Mouse (Mus musculus) hindbrain, postnatal 0 days (tissue): ENCODE data around the gene Psrc1. TPM values are rescaled to one million over a fixed set of nuclear protein-coding genes. Genes with fewer than 3 reads are reported as not detected.

Source experiments
- ATAC-seq: fragments of 200-750 bp; cut with Nextera tagmentation; 2 replicates; pipeline ENCODE4 v1.8.0; 2017; ENCODE audit warnings: mild to moderate bottlenecking, moderate TSS enrichment, moderate library complexity
- DNase-seq: peaks from one replicate; pipeline ENCODE4 v3.0.0-alpha.2; 2015; ENCODE audit warnings: low spot score
- H3K27ac ChIP-seq: fragments of 300-500 bp; sonication (generic); 2 replicates; pipeline ENCODE4 v1.5.1; 2014; ENCODE audit warnings: mild to moderate bottlenecking
- H3K27me3 ChIP-seq: fragments of 300-500 bp; sonication (generic); 2 replicates; pipeline ENCODE4 v1.6.1; 2014; ENCODE audit warnings: low read length, mixed read lengths; ENCODE audit not compliant: insufficient read depth
- H3K36me3 ChIP-seq: fragments of 300-500 bp; sonication (generic); 2 replicates; pipeline ENCODE4 v1.6.1; 2014; ENCODE audit warnings: low read length, mixed read lengths; ENCODE audit not compliant: insufficient read depth
- H3K4me1 ChIP-seq: fragments of 300-500 bp; sonication (generic); 2 replicates; pipeline ENCODE4 v1.6.1; 2014; ENCODE audit warnings: antibody characterized with exemption, low read length, mixed read lengths; ENCODE audit not compliant: insufficient read depth
- H3K4me2 ChIP-seq: fragments of 300-500 bp; sonication (generic); 2 replicates; pipeline ENCODE4 v1.6.1; 2014; ENCODE audit warnings: low read depth, mild to moderate bottlenecking, low read length, moderate library complexity, mixed read lengths
- H3K4me3 ChIP-seq: fragments of 300-500 bp; sonication (generic); 2 replicates; pipeline ENCODE4 v1.5.1; 2014; ENCODE audit warnings: low read length
- H3K9ac ChIP-seq: fragments of 300-500 bp; sonication (generic); replicated peaks from 2 replicates; pipeline ENCODE4 v1.6.1; 2014; ENCODE audit warnings: mild to moderate bottlenecking, low read length, moderate library complexity, mixed read lengths
- H3K9me3 ChIP-seq: fragments of 300-500 bp; sonication (generic); 2 replicates; pipeline ENCODE4 v1.6.1; 2016; ENCODE audit warnings: low read length, mixed read lengths
- CTCF ChIP-seq: IDR thresholded peaks from 2 replicates; pipeline ENCODE4 v1.5.1; 2016; ENCODE audit warnings: antibody characterized with exemption, control low read depth, low read depth
- WGBS: fragments of 180-500 bp; shearing (Covaris S2); extraction: QIAGEN DNeasy Blood & Tissue Kit; methylation state at CpG from one replicate; pipeline ENCODE4 v1.1.7; 2014; 5-methylcytosine and 5-hydroxymethylcytosine counted together
- polyA plus RNA-seq: library from polyadenylated mRNA; unstranded; fragments of >200 nt; fragmentation: Nextera tagmentation; extraction: Ambion mirVana; gene quantifications from 2 replicates; pipeline ENCODE4 v1.2.1, GENCODE M21; 2015
- total RNA-seq: library from RNA; depleted of rRNA; stranded (reverse); fragments of >200 nt; gene quantifications from 2 replicates; pipeline ENCODE4 v1.2.3, GENCODE M21; 2014

Psrc1 gene
- total and polyA plus RNA-seq, 2 experiments from 2014 or later = 8.4 to 15.0 TPM

DNA sequence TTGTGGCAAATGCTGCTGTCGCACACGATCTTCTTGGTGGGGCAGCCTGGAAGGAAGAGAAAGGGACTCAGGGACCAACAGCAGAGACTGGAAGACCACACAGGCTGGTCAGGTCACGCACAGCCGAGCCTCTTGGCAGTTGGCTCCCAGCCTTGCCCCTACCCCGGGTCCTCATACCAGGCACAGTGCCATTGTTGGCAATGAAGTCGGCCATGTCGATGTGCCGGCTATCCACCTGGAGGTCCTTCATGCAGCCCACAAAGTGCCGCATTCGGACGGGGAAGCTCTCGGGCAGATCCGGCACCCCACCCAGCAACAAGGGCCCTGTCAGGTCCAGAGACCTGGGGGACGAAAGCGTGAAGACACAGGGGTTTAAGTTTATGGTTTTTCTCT, 18.9 kb downstream of the Psrc1 start:
- ATAC-seq = no peak
- WGBS = 41% methylated on average over 15 of the region's 15 CpGs
- no peaks in the 10 kb centered on the region for H3K9me3 ChIP-seq

DNA sequence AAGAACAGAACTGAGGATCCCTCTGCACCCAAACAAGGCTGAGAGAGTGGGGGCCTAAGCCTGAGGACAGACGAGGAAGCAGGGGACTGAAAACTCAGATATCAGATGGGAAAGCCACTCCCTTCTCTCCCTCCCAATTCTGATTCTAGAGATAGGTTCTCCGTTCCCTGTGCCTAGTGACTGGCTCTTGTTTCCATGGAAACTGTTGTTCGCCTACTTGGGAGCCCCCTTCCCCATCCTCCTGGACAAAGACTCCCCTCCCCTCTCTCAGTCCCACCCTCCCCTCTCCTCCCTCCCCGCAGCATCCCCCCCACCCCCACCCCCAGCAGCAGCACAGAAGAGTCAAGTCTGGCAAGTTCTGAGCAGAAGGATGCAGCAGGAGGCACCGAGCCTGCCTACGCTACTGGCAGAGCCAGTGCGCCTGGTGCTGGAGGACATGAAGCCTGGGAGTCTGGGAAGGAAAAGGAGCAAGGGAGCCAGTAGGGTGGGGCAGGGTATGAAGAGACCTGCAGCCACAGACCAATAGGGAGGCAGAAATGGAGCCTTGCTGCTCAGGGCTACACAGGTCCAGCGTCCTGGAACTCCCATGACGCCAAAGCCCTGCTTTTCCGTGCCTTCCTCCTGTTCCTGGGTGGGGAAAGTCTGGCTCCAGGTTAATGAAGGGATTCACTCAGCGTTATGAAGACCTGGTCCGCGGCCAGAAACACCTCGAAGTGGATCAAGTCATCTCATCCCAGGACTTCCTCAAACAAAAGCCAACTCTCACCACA, 22.1 kb downstream of the Psrc1 start:
- ATAC-seq (no peak), DNase-seq (peak; percentile 62)
- Histone ChIP-seq H3K9me3 (no peaks in the 10 kb centered on the region), H3K27me3 (no peaks in the 10 kb centered on the region), H3K4me3 (no peak overlapping the region), H3K27ac (peak overlapping the region; percentile 55; the same call in 1 of the 2 replicates), H3K9ac (no peak overlapping the region), H3K4me2 (no peak overlapping the region), H3K36me3 (peaks cover 23% of the 10 kb centered on the region), H3K4me1 (peaks cover 25% of the 10 kb centered on the region)
- TF ChIP-seq CTCF = no peak
- 15% methylated on average over 14 of the region's 14 CpGs for WGBS

More for the DNA sequence above, 18.9 kb downstream of the Psrc1 start:
- peak overlapping the region; percentile 77 for H3K27ac ChIP-seq
- no peak overlapping the region; the same call in 1 of the 2 replicates for H3K9ac ChIP-seq
- H3K36me3 ChIP-seq = peaks cover 55% of the 10 kb centered on the region
- DNase-seq = peak; percentile 68
- peak overlapping the region; percentile 22; the same call in 1 of the 2 replicates for H3K4me2 ChIP-seq
- TF ChIP-seq CTCF = no peak
- no peaks in the 10 kb centered on the region for H3K27me3 ChIP-seq
- peaks cover 5% of the 10 kb centered on the region; the same call in 1 of the 2 replicates for H3K4me1 ChIP-seq
- no peak overlapping the region for H3K4me3 ChIP-seq

DNA sequence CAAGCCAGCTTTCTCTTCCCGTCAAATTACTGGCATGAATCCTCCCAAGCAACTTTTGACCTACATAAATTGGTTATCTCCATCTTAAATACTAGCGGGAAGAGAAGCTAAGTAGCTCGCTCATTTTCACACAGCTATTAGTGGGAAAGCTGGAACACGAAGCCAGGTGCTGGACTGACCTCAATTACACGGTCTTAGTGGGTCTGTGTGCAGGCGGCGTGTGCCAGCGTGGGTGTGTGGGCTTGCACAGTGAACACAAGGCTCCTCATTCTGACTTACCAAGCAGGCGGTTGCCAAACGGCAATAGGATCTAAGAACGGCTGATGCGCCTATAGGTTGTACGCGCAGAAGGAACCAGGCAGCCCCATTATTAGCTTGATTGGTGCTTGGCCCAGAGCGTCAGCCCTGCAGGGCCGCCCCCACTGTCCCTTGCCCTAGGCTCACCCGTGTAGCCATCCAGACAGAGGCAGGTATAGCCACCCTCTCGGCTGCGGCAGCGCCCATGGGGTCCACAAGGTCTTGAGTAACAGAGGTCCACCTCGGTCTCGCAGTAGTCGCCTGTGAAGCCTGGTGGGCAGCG, 22.8 kb downstream of the Psrc1 start:
- no peaks in the 10 kb centered on the region for H3K9me3 ChIP-seq
- H3K9ac ChIP-seq = no peak overlapping the region
- H3K27ac ChIP-seq = peak overlapping the region; percentile 41
- ATAC-seq (no peak), DNase-seq (peak; percentile 44)
- H3K4me2 ChIP-seq = no peak overlapping the region
- 51% methylated on average over 24 of the region's 24 CpGs for WGBS
- no peak overlapping the region for H3K4me3 ChIP-seq
- no peak for TF ChIP-seq CTCF
- H3K4me1 ChIP-seq = peaks cover 31% of the 10 kb centered on the region
- no peaks in the 10 kb centered on the region for H3K27me3 ChIP-seq
- peaks cover 19% of the 10 kb centered on the region for H3K36me3 ChIP-seq

DNA sequence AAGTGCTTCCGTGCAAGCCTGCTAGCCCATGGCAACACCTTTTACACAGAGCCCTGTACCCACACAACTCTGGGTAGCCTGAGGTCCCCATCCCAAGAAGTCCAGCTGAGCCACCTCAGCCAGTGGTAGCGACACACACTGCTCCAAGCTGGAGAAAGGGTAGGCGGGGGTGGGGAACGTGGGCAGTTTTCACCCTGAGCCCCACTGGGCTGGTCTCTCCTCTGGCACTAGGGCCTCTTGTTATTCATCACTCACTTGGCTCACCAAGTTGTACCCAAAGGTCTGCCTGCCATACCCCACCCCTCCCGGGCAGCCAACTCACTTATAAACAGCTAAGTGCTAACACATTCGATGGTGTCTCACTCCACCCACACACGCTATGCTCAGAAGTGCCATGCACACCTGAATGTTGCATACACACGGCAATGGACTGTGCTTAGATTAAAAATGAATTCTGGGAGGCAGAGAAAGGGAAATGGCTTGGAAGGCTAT, 24.9 kb downstream of the Psrc1 start:
- no peak for ATAC-seq
- TF ChIP-seq CTCF = no peak

DNA sequence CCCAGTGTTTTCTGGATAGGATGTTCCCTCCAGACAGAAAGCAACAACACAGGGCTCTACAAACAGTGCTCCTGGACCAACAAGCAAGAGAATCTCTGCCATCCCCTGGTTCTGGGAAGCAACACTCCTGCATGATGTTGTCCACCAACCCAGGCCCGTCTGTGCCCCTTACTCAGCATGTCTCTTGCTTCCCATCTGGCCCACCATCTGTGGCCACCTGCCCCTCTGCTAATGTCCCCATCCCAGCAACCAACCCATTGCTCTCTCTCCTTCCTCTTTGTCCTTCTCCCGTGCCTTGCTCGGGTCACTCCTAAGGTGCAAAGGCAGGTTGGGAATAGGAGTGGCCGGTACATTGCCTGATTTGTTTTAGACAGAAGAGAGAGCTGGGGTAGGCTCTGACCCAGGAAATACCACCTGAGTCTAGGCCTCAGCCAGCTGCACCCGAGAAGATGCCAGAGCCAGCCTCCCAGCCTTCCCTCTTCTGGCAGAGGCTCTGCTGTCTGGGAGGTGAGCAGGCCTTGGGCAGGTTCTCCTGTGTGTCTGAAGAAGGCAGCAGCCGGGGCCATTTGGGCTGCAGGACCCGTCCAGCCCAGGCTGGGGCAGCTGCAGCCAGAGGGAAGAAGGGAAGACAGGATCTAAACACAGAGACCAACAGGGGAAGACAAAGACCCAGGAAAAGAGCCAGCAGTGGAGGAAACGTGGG, 26.2 kb downstream of the Psrc1 start:
- peak overlapping the region; percentile 47 for H3K9ac ChIP-seq
- 13% methylated on average over 8 of the region's 8 CpGs for WGBS
- DNase-seq (peak; percentile 62), ATAC-seq (peak; percentile 35)
- H3K27ac ChIP-seq = peak overlapping the region; percentile 89
- H3K4me2 ChIP-seq = peak overlapping the region; percentile 62
- peaks cover 47% of the 10 kb centered on the region for H3K4me1 ChIP-seq
- no peaks in the 10 kb centered on the region for H3K27me3 ChIP-seq
- peak overlapping the region; percentile 27 for H3K4me3 ChIP-seq
- peaks cover 17% of the 10 kb centered on the region; the same call in 1 of the 2 replicates for H3K36me3 ChIP-seq
- TF ChIP-seq CTCF = no peak; the same call in 1 of the 2 replicates
- no peaks in the 10 kb centered on the region for H3K9me3 ChIP-seq

More for the DNA sequence above, 24.9 kb downstream of the Psrc1 start:
- no peak overlapping the region for H3K9ac ChIP-seq
- H3K27me3 ChIP-seq = no peaks in the 10 kb centered on the region
- H3K9me3 ChIP-seq = no peaks in the 10 kb centered on the region
- peaks cover 22% of the 10 kb centered on the region for H3K36me3 ChIP-seq
- WGBS = 71% methylated on average over 8 of the region's 8 CpGs
- H3K4me2 ChIP-seq = no peak overlapping the region
- H3K4me1 ChIP-seq = peaks cover 44% of the 10 kb centered on the region
- no peak overlapping the region for H3K27ac ChIP-seq
- H3K4me3 ChIP-seq = no peak overlapping the region
- no peak for DNase-seq

DNA sequence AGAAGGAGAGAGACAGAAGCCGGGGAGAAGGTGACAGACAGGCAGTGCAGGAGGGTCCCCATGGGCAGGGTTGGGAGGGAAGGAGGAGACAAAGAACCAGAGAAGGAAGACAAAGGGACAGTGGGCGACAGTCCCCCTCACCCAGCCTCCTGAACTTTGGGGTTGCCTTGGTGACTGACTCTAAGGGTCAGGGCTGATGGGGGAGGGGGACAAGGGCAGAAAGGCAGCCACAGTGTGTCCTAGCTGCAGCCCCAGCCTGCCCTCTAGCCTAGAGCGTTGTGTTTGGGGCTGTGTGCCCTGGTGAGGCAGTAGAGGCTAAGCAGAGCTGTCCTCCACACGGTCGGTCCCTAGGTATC, 26.7 kb downstream of the Psrc1 start:
- whole genome bisulfite sequencing = 4% methylated on average over 5 of the region's 5 CpGs
- H3K36me3 ChIP-seq = peaks cover 17% of the 10 kb centered on the region; the same call in 1 of the 2 replicates
- H3K4me1 ChIP-seq = peaks cover 46% of the 10 kb centered on the region
- peak overlapping the region; percentile 27 for H3K4me3 ChIP-seq
- peak overlapping the region; percentile 89 for H3K27ac ChIP-seq
- no peak for DNase-seq
- peak; percentile 9; the same call in 1 of the 2 replicates for TF ChIP-seq CTCF
- H3K4me2 ChIP-seq = peak overlapping the region; percentile 62
- ATAC-seq = peak; percentile 11; the same call in 1 of the 2 replicates
- no peaks in the 10 kb centered on the region for H3K27me3 ChIP-seq
- peak overlapping the region; percentile 47 for H3K9ac ChIP-seq
- no peaks in the 10 kb centered on the region for H3K9me3 ChIP-seq
